Mouse (Mus musculus): ENCODE results near the gene Ppm1g.
"Not testable (repeated sequence)": the region's sequence is repeated elsewhere in the genome, so short reads cannot be mapped to it uniquely, and the experiment has no call there.

The Ppm1g gene

GRCm38 (mm10) chr5:31219070-31219469 is 1.4 kb downstream of the Ppm1g start:
- peak in 1 of 2 experiments; percentile 34 for DNase-seq

- DNase-seq = no peak
Measured at GRCm38 (mm10) chr5:31218294-31218693, 2.2 kb downstream of the Ppm1g start.

- not testable (repeated sequence) for DNase-seq
Measured at GRCm38 (mm10) chr5:31216554-31216953, 3.9 kb downstream of the Ppm1g start.

- DNase-seq = no peak
Measured at GRCm38 (mm10) chr5:31204421-31204820, 16.1 kb downstream of the Ppm1g start.

GRCm38 (mm10) chr5:31203866-31204265 is 16.6 kb downstream of the Ppm1g start:
- no peak for DNase-seq

- DNase-seq = peak in 1 of 2 experiments; percentile 26
Measured at GRCm38 (mm10) chr5:31202933-31203332, 17.6 kb downstream of the Ppm1g start.

- DNase-seq = peak; percentile 94 to 95
Measured at GRCm38 (mm10) chr5:31201742-31202590, 18.5 kb downstream of the Ppm1g start, which contains the start of gene Zfp513. Gene Zfp513, minus strand, starts transcription at chr5:31202303.

- DNase-seq = no peak
Measured at GRCm38 (mm10) chr5:31201042-31201741, 19.3 kb downstream of the Ppm1g start.

GRCm38 (mm10) chr5:31200327-31200768 is 20.1 kb downstream of the Ppm1g start:
- peak; percentile 36 to 54 for DNase-seq

GRCm38 (mm10) chr5:31199893-31200292 is 20.6 kb downstream of the Ppm1g start:
- no peak for DNase-seq

GRCm38 (mm10) chr5:31199321-31199892 is 21.1 kb downstream of the Ppm1g start:
- DNase-seq = peak in 1 of 2 experiments; percentile 42

- DNase-seq = no peak
Measured at GRCm38 (mm10) chr5:31198616-31199320, 21.7 kb downstream of the Ppm1g start.

- peak in 1 of 2 experiments; percentile 24 for DNase-seq
Measured at GRCm38 (mm10) chr5:31198170-31198569, 22.3 kb downstream of the Ppm1g start.

- DNase-seq = peak in 1 of 2 experiments; percentile 13
Measured at GRCm38 (mm10) chr5:31197072-31197471, 23.4 kb downstream of the Ppm1g start.

- DNase-seq = no peak
Measured at GRCm38 (mm10) chr5:31196207-31196606, 24.3 kb downstream of the Ppm1g start.

GRCm38 (mm10) chr5:31195671-31196070 is 24.8 kb downstream of the Ppm1g start:
- DNase-seq = no peak

GRCm38 (mm10) chr5:31194486-31195485 is 25.7 kb downstream of the Ppm1g start:
- peak in 1 of 2 experiments; percentile 16 for DNase-seq

- DNase-seq = no peak
Measured at GRCm38 (mm10) chr5:31193631-31194281, 26.7 kb downstream of the Ppm1g start.

GRCm38 (mm10) chr5:31192939-31193630 is 27.4 kb downstream of the Ppm1g start, which contains the start of the genes Snx17 and Eif2b4:
Gene Snx17, plus strand, starts transcription at chr5:31193227.
Gene Eif2b4, minus strand, starts transcription at chr5:31193430.
- DNase-seq = peak; percentile 100

All from cerebellum, postnatal 25 days (tissue).